Mouse (Mus musculus) lung, embryonic 14.5 days (tissue): ENCODE results near the gene Rho. TPM values are rescaled to one million over a fixed set of nuclear protein-coding genes. Genes with fewer than 3 reads are reported as not detected.
A peak's percentile ranks its signal among the peaks of the same experiment; 100 is the strongest.

Source experiments
- ATAC-seq: fragments of 200-750 bp; cut with Nextera tagmentation; 2 replicates; pipeline ENCODE4 v1.8.0; 2017; ENCODE audit warnings: mild to moderate bottlenecking, moderate TSS enrichment, moderate library complexity; ENCODE audit not compliant: insufficient read depth
- DNase-seq: peaks from one replicate; pipeline ENCODE4 v3.0.0-alpha.2; 2015
- H3K27ac ChIP-seq: fragments of 300-500 bp; sonication (generic); 2 replicates; pipeline ENCODE4 v1.5.1; 2014; ENCODE audit warnings: low read depth, mild to moderate bottlenecking, moderate library complexity
- H3K27me3 ChIP-seq: fragments of 300-500 bp; sonication (generic); 2 replicates; pipeline ENCODE4 v1.6.1; 2014; ENCODE audit warnings: low read length, control low read depth; ENCODE audit not compliant: insufficient read depth
- H3K36me3 ChIP-seq: fragments of 300-500 bp; sonication (generic); 2 replicates; pipeline ENCODE4 v1.6.1; 2014; ENCODE audit warnings: control low read depth; ENCODE audit not compliant: insufficient read depth
- H3K4me1 ChIP-seq: fragments of 300-500 bp; sonication (generic); 2 replicates; pipeline ENCODE4 v1.6.1; 2014; ENCODE audit warnings: antibody characterized with exemption, control low read depth; ENCODE audit not compliant: insufficient read depth
- H3K4me2 ChIP-seq: fragments of 300-500 bp; sonication (generic); 2 replicates; pipeline ENCODE4 v1.6.1; 2014; ENCODE audit warnings: mild to moderate bottlenecking
- H3K4me3 ChIP-seq: fragments of 300-500 bp; sonication (generic); 2 replicates; pipeline ENCODE4 v1.5.1; 2014; ENCODE audit warnings: low read depth, low read length
- H3K9ac ChIP-seq: fragments of 300-500 bp; sonication (generic); 2 replicates; pipeline ENCODE4 v1.6.1; 2014
- H3K9me3 ChIP-seq: fragments of 300-500 bp; sonication (generic); 2 replicates; pipeline ENCODE4 v1.6.1; 2016; ENCODE audit warnings: low read depth, low read length, control low read depth
- CTCF ChIP-seq: IDR thresholded peaks from 2 replicates; pipeline ENCODE4 v1.5.1; 2016; ENCODE audit warnings: antibody characterized with exemption, low read depth
- WGBS: fragments of 180-500 bp; shearing (Covaris S2); extraction: QIAGEN DNeasy Blood & Tissue Kit; methylation state at CpG from one replicate; pipeline ENCODE4 v1.1.7; 2014; 5-methylcytosine and 5-hydroxymethylcytosine counted together
- polyA plus RNA-seq: library from polyadenylated mRNA; unstranded; fragments of >200 nt; fragmentation: Nextera tagmentation; extraction: Ambion mirVana; gene quantifications from 2 replicates; pipeline ENCODE4 v1.2.1, GENCODE M21; 2014

Gene Rho
- polyA plus RNA-seq, 1 experiment from 2014 or later: 0.18 TPM

DNA sequence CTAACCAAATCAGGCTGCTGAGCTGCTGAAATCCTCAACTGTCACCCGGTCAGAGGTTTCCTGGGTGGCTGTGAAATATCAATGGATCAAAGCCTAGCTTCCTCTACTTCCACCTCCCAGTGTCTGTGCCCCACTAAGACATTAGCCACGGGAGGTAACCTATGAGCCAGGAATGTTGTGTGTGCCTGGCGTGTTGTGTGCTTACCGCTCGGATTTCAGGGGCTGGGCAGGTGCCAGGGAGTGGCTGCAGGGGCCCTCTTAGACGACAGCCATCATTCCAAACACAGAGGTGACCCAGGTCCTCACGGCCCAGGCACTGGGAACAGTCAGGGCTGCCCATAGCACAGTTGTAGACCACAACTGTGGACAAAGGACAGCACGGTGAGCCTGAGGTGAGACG is 37.6 kb downstream of the Rho start:
- H3K36me3 ChIP-seq: peaks cover 94% of the 10 kb centered on the region

DNA sequence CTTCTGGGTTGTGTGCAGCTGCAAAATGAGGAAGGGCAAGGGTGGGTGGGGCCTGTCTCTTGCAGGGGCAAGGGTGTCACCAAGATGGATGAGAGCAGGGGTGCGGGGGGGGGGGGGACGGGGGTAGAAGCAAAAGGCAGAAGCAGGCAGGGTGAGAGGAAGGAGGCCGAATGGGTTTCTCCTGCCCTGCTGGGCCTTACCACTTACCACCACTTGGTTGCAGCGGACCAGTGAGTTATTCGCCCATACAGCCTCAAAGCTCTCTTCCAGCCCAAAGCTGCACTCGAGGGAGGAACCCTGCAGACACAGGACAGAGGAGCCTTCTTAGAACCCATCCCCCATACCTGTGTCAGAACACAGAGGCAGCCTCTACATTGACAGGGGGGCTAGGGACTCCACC is 38.4 kb downstream of the Rho start:
- no peak for ATAC-seq
- Histone ChIP-seq H3K4me3 (no peak overlapping the region), H3K9me3 (no peaks in the 10 kb centered on the region), H3K4me2 (no peak overlapping the region), H3K4me1 (peaks cover 19% of the 10 kb centered on the region), H3K27ac (no peak overlapping the region), H3K36me3 (peaks cover 96% of the 10 kb centered on the region), H3K9ac (no peak overlapping the region), H3K27me3 (no peaks in the 10 kb centered on the region)
- WGBS: 69% methylated on average over 4 of the region's 6 CpGs
- TF ChIP-seq CTCF: no peak
- DNase-seq: no peak

More for the DNA sequence above, 37.6 kb downstream of the Rho start:
- Histone ChIP-seq H3K27me3 (no peaks in the 10 kb centered on the region), H3K4me2 (no peak overlapping the region), H3K9me3 (no peaks in the 10 kb centered on the region), H3K4me1 (peaks cover 19% of the 10 kb centered on the region), H3K9ac (no peak overlapping the region), H3K4me3 (no peak overlapping the region), H3K27ac (no peak overlapping the region)
- DNase-seq (no peak), ATAC-seq (no peak)
- no peak for TF ChIP-seq CTCF
- 58% methylated on average over 9 of the region's 9 CpGs for WGBS

DNA sequence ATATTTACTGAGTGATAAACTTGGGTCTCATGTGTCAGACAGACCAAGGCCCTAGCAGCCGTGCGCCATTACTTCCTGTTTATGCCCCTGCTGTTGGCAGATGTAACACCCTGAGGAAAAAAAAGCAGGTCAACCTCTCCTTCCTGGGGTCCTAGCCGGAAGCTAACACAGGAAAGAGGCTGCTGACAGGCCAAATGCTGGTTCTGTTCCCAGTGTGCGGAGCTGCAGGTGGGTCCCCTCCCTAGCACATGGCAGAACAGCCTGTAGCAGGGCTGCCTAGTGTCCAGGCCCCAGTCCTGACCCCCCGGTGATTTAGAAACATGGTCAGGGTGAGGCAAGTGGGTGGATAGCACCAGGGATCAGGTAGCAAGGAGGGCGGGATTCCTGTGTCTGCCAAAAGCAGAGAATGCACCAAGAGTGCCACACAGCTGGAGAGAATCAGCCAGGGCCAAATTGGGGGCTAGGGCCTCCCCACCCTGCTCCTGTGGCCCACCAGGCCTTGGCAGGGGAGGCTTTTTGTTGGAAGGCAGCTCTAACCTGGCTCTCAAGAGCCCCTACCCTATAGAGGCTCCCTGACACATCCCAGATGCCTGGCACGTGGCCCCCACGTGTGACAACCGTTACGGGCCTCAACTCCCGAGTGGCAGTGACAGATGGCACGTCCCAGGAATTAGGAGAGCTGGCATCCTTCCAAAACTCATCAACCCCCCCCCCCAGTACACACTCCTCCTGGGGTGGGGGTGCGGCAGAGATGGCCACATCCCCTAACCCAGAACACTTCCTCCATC is 39.9 kb downstream of the Rho start:
- Histone ChIP-seq H3K27me3 (no peaks in the 10 kb centered on the region), H3K36me3 (peaks cover 96% of the 10 kb centered on the region), H3K9ac (no peak overlapping the region), H3K4me3 (no peak overlapping the region), H3K27ac (peak overlapping the region; percentile 73), H3K4me2 (no peak overlapping the region), H3K9me3 (no peaks in the 10 kb centered on the region), H3K4me1 (peaks cover 19% of the 10 kb centered on the region)
- ATAC-seq: peak; percentile 44
- WGBS: 31% methylated on average over 13 of the region's 13 CpGs
- DNase-seq: peak; percentile 68
- no peak for TF ChIP-seq CTCF

DNA sequence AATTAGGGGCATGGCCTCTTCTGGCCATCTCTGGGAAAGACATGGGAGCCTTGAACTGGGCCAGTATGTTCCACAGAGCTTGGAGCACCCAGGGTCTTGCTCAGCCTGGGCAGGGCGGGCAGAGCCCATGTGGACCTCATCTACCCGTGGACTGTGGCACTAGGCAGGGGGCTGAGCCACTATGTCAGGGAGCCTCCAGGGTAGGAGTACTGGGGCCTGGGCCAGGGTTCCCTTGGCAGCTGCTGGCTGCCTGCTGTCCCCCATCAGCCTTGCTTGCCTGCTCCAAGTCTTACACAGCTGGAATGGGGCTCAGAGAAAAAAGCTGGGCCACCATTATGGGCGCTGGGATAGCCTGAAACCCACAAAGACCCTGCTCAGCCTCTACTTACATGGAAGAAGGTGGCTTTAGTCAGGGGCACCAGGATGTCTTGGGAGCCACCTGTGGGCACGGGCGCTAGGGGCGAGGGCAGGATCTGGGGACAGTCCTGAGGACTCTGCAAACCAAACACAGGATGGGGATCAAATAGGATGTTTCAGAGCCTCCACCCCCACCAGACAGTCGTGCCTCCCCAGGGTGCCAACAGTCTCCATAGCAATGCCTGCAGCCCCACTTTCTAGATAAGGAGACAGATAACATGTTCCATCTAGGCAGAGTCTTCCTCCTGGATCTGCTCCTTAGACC is 40.7 kb downstream of the Rho start:
- Histone ChIP-seq H3K36me3 (peaks cover 96% of the 10 kb centered on the region), H3K27me3 (no peaks in the 10 kb centered on the region), H3K4me2 (no peak overlapping the region), H3K9ac (peak overlapping the region; percentile 20; the same call in 1 of the 2 replicates), H3K4me1 (peaks cover 19% of the 10 kb centered on the region), H3K9me3 (no peaks in the 10 kb centered on the region), H3K4me3 (no peak overlapping the region), H3K27ac (peak overlapping the region; percentile 24)
- TF ChIP-seq CTCF: no peak
- WGBS: 57% methylated on average over 7 of the region's 7 CpGs
- ATAC-seq (peak; percentile 52), DNase-seq (peak; percentile 60)

DNA sequence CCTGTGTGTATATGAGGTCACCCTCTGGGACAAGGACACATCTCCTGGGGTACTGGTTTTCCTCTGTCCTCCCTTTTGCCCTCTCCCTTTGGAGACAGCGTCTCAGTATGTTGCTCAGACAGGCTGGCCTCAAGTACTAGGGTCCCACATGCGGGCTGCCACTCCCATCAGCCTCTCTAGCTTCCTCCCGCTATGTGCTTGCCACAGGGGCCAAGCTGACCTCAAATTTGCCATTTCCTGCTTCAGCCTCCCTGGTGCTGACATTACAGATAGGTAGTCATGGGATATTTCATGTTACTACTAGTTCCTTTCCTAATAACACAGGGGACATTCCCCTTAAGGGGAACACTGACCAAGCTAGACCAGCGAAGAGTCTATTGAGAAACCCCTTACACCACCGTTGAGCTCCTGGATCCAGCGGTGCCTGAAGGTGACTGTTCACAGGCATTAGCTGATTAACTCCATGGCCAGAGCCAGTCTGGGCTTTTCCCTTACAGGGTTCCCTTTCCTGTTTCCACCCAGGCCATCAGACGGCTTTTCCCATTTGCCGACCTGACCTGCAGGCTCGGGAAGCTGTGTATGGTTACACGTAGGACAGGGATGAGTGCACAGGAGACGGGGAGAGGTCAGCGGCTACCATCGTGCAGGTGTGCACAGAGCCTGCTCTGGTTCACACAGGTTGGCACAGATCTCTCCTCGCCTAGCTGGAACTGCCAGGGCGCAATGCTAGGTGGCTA is 41.8 kb downstream of the Rho start:
- H3K9ac ChIP-seq: no peak overlapping the region
- H3K4me1 ChIP-seq: peaks cover 19% of the 10 kb centered on the region
- TF ChIP-seq CTCF: no peak
- H3K27ac ChIP-seq: no peak overlapping the region
- no peaks in the 10 kb centered on the region for H3K9me3 ChIP-seq
- H3K4me3 ChIP-seq: no peak overlapping the region
- ATAC-seq (no peak; the same call in 1 of the 2 replicates), DNase-seq (no peak)
- no peak overlapping the region for H3K4me2 ChIP-seq
- peaks cover 96% of the 10 kb centered on the region for H3K36me3 ChIP-seq
- H3K27me3 ChIP-seq: no peaks in the 10 kb centered on the region
- 80% methylated on average over 15 of the region's 15 CpGs for whole genome bisulfite sequencing

DNA sequence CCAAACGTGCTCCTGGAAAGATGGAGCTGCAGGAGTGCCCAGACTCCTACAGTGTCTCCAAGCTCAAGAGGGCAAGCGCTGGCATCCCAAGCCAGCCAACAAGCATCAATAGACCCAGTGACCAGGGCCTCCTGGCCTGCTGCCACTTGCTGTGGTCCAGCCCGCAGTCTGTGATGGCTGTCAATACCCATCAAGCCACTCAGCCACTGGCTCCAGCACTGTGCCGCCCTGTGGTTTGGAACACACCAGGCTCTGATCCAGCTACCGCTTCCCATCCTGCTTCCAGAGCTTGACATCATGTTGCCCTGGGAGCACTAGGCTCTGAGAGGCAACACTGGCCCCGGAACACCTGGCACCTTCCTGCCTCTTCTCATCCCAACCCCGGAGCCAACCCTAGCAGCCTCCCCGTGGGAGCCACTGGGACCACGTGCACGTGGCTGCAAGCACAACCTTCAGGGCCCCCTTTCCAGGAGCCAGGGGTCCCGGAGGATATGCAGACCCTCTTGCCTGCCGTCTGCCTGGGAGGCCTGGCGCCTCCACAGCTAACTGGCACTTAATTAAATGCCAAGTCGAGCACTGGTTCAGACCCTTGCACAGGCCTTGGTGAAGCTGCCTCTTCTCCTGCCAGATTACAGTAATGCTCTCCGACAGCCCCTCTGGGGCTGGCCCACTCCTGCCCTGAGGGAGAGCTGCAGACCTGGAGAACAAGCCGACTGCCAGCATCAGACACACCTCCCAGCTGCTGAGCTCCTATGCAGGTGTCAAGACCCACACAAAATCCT is 42.5 kb downstream of the Rho start:
- H3K4me3 ChIP-seq: no peak overlapping the region
- ATAC-seq (no peak), DNase-seq (no peak)
- no peaks in the 10 kb centered on the region for H3K27me3 ChIP-seq
- H3K4me2 ChIP-seq: no peak overlapping the region
- peaks cover 19% of the 10 kb centered on the region for H3K4me1 ChIP-seq
- TF ChIP-seq CTCF: no peak
- no peaks in the 10 kb centered on the region for H3K9me3 ChIP-seq
- H3K36me3 ChIP-seq: peaks cover 96% of the 10 kb centered on the region
- no peak overlapping the region for H3K9ac ChIP-seq
- H3K27ac ChIP-seq: no peak overlapping the region
- 83% methylated on average over 16 of the region's 16 CpGs for WGBS
